Mouse (Mus musculus): ENCODE measurements around the gene Prkg2.
A peak's percentile ranks its signal among the peaks of the same experiment; 100 is the strongest.

Gene Prkg2

DNA sequence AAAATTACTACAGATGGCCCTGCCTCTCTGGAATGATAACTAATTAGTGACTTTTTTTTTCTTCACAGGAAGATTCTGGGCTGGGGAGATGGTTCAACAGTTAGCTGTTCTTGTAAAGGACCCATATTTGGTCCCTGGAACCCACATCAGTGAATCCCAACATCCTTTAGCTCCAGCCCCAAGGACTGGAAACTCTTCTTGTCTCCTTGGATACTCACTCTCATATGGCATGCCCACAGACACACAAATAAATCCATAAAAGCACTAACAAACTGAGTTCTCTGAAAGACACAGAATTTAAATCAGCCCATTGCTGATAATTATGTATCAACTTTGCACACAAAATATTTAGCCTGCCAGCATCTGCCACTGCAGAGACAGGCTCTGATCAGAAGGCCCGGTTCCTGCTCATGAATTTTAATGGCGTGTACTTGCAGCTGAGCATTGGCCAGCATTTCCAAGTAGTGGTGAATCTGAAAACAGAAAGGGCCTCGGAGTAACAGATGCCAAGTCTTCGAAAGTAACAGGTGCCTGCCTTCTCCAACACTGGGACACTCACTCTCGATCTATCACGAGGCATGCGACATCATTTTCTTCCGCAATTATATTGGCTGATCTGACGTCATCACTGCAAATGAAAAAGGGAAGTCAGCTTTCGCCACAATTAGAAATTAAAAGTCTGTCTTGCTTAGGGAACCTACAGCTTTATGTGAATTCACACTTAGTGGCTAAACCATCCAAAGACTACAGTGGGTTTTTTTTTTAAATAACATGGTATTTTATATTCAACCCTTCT, 61.1 kb downstream of the Prkg2 start:
- no peak for DNase-seq (ENCODE audit: inconsistent ontology term)

DNA sequence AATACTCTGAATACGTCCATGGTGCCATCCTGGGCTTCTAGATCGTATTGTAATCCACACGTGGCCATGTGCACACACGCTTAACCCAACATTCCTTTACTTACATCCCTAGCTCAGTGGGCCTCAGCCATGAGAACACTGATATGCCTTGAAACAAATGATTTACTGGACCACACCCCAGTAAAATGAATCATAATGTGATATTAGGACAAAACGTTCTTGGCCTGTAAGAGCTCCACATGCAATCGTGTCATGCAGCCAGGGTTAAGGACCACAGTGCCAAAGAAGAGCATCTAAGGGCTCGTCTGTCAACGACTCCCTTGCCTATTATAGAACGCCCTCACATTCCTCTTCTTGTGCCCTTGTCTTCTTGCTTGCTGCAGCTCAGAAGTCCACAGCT, 70.5 kb downstream of the Prkg2 start:
- no peak for DNase-seq (ENCODE audit: inconsistent ontology term)

GRCm38 (mm10) chr5:98965139-98965538, 72.0 kb downstream of the Prkg2 start:
- DNase-seq (ENCODE audit: inconsistent ontology term) = no peak

DNA sequence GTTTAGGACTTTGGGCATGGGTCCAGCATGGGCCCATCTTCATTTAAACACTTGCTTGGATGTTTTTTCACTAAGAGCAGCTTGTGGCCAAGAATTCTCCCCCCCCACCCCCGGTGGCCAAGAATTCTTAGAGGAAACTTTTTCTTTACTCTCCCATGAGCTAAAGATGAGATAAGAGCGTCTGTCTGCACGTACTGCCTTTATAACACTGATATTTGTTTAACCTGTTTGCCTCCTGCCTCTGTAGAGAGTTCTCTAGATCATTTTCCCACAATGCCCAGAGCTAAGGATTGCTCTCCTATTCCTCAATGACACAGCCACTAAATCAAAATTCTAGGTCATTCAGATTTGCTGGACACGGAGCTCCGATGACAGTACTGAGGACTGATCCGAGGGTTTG, 72.8 kb downstream of the Prkg2 start:
- no peak for DNase-seq (ENCODE audit: inconsistent ontology term)

- DNase-seq (ENCODE audit: inconsistent ontology term) = no peak
These were observed 74.7 kb downstream of the Prkg2 start for GRCm38 (mm10) chr5:98962472-98962871.

- no peak for DNase-seq (ENCODE audit: inconsistent ontology term)
These were observed 81.6 kb downstream of the Prkg2 start for GRCm38 (mm10) chr5:98955576-98955975.

- DNase-seq (ENCODE audit: inconsistent ontology term) = no peak
These were observed 83.8 kb downstream of the Prkg2 start for GRCm38 (mm10) chr5:98953386-98953785.

DNA sequence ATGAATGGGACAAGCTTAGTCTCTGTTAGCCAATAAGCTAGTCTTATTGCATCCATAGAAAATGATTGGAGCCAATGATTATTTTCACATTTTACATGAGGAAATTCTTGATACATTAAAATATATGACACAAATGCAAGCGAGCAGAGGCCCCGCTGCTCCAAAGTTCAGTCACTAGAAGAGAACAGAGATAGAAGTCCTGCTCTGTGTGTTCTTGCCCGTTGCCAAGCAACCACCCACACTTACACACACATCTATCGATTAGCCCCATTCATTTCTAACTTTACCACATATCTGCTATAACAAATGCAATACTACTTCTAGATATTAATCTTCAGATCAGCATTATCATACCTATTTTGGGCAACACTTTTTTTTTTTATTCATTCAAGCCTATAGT, 85.6 kb downstream of the Prkg2 start:
- DNase-seq (ENCODE audit: inconsistent ontology term) = no peak

DNA sequence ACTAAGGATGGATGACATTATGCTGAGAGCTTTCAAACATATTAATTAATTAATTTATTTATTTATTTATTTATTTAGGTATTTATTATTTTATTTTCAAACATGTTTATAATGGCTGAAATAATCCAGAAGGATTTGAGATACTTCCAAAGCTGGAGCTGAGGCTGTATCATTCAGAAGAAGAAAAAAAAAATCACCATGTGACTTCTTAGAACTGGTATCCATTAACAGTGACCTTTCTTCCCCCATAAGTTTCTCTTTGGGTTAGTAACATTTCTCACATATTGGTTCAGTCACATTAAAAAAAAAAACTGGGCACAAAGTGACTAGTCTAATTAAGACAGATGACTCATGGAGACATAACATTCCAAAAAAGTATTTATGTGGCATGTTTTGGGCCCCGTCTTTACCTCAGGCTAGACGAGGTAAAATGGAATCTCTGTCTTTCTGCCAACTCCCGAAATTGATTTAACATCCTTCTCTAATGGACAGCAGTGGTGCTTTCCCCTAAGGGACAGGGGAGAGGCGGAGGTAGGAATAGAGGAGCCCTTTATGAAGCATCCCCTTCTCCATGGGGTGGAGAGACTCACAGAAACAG, 86.6 kb downstream of the Prkg2 start:
- DNase-seq (ENCODE audit: inconsistent ontology term) = peak; percentile 80

DNA sequence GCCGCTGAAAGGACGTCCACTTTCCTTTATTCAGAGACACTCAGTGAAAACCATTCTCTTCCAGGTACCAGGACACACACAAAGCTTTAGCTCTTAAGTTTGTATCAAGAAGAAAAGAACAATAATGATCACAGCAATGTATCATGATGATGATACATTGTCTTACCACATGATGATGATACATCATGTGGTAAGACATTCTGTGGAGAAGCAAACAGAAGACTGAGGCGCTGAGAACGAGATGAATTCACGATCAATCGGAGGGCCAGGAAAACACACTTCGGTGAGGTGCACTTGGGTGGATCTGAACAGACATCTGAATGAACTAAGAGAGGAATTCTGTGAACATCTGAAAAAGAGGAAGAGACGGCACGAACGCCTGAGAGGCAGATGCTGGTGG, 87.4 kb downstream of the Prkg2 start:
- DNase-seq (ENCODE audit: inconsistent ontology term) = no peak

DNA sequence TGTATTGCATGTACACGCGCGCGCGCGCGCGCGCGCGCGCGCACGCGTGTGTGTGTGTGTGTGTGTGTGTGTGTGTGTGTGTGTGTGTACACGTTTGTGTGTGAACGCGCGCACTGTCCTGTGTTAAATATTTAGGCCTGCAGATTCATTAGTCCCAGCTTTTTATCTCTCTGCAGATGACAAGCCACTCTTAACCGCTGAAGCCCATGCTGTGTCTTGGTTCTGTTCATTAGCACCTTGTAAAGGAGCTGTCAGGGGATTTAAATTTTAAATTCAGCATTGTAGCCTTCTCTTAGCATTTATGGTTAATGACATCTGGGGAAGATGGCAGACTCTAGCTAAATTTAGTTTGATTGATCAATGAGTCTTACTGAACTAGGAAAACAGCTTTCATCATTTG, 90.5 kb downstream of the Prkg2 start:
- DNase-seq (ENCODE audit: inconsistent ontology term) = no peak

DNA sequence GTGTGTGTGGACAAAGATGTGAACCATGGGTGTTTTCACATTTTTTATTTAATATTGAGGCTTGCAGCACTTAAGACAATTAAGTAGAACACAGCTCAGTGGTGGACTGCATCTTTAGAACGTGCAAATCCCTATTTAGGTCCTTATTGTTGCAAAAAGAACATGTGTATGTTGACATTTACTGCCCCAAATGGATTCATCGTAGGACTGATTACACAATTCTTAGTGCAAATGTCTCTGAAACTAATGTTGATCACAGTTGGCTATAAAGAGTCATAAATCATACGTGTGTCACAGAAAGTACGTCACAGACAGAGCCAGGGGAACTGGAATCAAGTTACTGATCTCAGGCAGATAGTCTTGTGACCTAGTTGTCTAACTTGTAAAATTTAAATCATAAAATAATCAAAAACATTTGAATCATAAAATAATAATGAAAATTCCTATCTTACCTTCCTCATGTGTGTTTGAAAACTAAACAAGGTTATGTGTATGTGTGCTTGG, 91.0 kb downstream of the Prkg2 start:
- no peak for DNase-seq (ENCODE audit: inconsistent ontology term)

DNA sequence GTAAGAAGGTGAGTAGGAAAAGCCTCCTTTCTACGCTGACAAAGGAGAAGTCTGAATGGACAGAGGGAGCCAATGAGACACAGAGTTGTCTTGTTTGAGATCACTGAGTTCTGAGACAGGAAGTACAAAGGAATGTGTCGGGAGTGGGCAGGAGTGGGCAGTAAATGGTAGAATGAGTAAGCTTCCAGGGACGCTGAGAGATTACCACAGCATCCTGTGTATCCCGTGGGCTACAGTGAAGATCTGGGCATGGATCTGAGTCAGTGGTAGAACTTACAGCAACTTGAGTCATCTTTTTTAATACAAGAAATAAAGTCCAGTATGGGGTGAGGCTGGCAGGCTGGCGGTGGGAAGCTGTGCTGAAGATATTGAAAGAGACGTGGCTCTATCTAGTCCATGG, 93.4 kb downstream of the Prkg2 start:
- DNase-seq (ENCODE audit: inconsistent ontology term) = peak; percentile 88

DNA sequence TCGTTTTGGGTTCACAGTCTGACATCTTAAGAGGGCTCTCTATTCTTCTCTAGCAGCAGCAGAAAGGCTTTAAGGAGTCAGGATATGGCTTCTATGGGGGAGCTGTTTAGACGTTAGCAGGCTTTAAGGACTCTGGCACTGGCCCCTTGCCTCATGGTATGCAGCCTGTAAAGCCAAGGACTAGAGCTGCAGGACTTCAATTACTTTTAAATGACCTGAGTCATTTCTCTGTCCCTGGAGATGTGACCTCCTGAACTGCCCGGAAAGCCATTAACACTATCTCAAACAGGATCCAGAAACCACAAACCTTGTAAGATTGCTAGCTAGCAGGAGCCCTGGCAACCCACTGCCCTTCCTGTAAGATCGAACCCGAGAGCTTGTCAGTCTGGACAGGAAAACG, 96.4 kb downstream of the Prkg2 start:
- DNase-seq (ENCODE audit: inconsistent ontology term) = no peak

DNA sequence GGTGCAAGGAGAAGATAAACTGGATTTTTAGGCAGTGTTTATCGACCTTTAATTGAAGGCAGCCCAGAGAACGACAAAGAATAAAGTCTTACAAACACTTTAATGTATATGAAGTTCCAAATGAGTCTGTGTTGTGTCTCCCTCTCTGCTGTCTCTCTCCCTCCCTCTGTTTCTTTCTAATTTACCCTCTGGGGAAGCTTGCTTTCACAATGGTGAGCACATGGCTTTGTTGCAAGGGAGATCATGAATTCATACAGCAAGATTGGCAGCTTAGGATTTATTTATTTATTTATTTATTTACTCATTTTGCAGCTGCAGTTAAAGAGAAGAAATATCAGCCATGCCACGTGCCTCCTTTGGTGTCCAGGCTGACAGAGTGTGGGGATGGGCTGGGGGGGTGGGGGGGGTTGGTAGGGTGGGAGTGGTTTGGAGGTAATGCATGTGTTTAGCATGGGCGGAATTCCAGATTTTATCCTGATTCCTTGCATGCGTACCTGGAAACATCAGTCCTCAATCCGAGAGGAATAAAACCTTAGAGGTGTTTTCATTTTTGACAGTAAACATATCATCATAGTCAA, 97.4 kb downstream of the Prkg2 start:
- DNase-seq (ENCODE audit: inconsistent ontology term) = no peak

- DNase-seq (ENCODE audit: inconsistent ontology term) = no peak
These were observed 98.0 kb downstream of the Prkg2 start for GRCm38 (mm10) chr5:98939116-98939515.

DNA sequence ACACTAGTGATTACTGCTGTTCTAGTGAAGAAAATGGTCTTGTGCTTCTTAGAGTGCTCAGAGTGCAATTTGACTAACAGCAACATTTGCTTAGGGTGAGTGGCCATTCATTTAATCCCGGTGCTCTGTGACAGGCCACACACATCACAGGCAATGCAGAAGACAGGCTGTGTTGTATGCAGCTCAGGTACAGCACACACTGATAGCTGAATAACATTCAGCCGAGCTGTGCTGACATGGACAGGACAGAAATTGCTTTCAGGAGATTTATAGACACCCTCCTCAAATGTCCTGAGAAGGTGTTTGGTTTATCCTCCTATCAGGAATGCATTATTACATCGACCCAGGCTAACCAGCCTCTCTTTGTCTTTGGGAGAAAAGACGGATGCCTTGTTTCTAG, 99.3 kb downstream of the Prkg2 start:
- DNase-seq (ENCODE audit: inconsistent ontology term) = no peak

GRCm38 (mm10) chr5:98936650-98937049, 100.5 kb downstream of the Prkg2 start:
- peak; percentile 57 for DNase-seq (ENCODE audit: inconsistent ontology term)

GRCm38 (mm10) chr5:98935930-98936329, 101.2 kb downstream of the Prkg2 start:
- DNase-seq (ENCODE audit: inconsistent ontology term) = no peak

DNA sequence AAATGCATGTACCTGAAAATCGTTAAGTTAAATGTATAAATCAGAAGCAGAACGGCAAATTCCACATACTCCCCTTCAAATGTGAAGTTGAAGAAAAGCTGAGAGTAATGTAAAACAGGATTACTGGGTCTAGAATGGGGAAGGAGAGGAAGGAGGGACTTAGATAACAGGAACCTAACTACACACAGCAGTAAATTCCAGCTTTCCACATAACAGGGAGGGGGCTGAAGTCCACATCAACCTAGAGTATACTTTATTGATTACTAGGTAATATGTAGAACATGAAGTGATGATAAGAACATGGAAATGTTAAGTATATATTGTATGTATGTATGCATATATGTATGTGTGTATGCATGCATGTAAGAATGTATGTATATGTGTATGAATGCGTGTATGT, 114.2 kb downstream of the Prkg2 start:
- DNase-seq (ENCODE audit: inconsistent ontology term) = no peak

GRCm38 (mm10) chr5:98921608-98922007, 115.5 kb downstream of the Prkg2 start:
- no peak for DNase-seq (ENCODE audit: inconsistent ontology term)

- DNase-seq (ENCODE audit: inconsistent ontology term) = no peak
These were observed 118.4 kb downstream of the Prkg2 start for GRCm38 (mm10) chr5:98918716-98919115.

DNA sequence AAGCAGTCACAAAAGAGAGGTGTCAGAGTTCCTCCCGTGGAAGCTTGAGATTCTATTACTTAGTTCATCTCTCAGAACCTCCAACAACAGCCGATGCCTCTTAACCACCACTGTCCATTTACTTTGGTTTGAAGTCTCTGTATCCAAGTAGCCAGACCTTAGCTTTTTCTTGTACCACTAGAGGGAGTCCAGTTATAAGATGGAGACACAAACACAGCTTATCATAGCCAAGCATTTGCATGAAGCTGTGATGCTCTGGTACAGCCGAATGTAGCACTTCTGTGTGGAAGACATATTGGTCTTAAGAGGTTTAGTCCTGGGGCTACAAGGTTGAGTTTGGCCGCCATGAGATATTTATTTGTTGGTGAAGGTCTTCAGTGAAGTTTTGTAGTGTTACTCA, 134.8 kb downstream of the Prkg2 start:
- DNase-seq (ENCODE audit: inconsistent ontology term) = peak; percentile 38

Measured in Muller cell, postnatal 12 days (primary cell).